ENCODE assay signal across 9 mouse cellular contexts in genomic region chr2:4298325-4299215, GRCm38 (mm10).
DNase-seq lines count a peak whose midpoint lies in the region; ATAC-seq and TF ChIP-seq lines count a peak whose summit lies in the region.
"Had no signal": no experiment of that assay in that cellular context is flagged by ENCODE, and none has a peak within 500 bp of the region (broad histone marks: within the 10 kb centered on the region; RNA-seq: fewer than 3 reads in every experiment).

No protein-coding gene starts in this region.

- peak; percentile 54 for ATAC-seq in forebrain, embryonic 13.5 days
- peak; percentile 31; the same call in 1 of the 2 replicates for ATAC-seq in hindbrain, embryonic 15.5 days (ENCODE audit: low FRiP score, low read depth)

- H3K27me3 ChIP-seq in forebrain, embryonic 13.5 days, result no peaks in the 10 kb centered on the region
- H3K27me3 ChIP-seq in hindbrain, embryonic 15.5 days, result no peaks in the 10 kb centered on the region
- H3K27me3 ChIP-seq in myocyte (ENCODE audit: control insufficient read depth, insufficient read depth, insufficient read length), result no peaks in the 10 kb centered on the region

- TF ChIP-seq POLR2A in lung, adult 2 months (IDR thresholded peaks at IDR 0.05; ENCODE audit: borderline replicate concordance, extremely low read depth, low read depth, low read length), result no peak
- no peak for TF ChIP-seq POLR2A in myocyte (IDR thresholded peaks at IDR 0.05; ENCODE audit: insufficient read length, low read depth)

- H3K9ac ChIP-seq in forebrain, embryonic 13.5 days, result peak overlapping the region; percentile 30; the same call in 1 of the 2 replicates
- H3K9ac ChIP-seq in hindbrain, embryonic 15.5 days, result no peak overlapping the region
- H3K9ac ChIP-seq: liver, embryonic 14.5 days had no signal

- peaks cover 31% of the 10 kb centered on the region for H3K79me2 ChIP-seq in myocyte (ENCODE audit: control insufficient read depth, insufficient read depth)

- H3K9me3 ChIP-seq in forebrain, embryonic 13.5 days (replicated peaks), result no peaks in the 10 kb centered on the region
- H3K9me3 ChIP-seq in hindbrain, embryonic 15.5 days, result no peaks in the 10 kb centered on the region

- no peak overlapping the region for H3K4me3 ChIP-seq in lung, adult 2 months (replicated peaks; ENCODE audit: extremely low read depth, low read depth, low read length)
- H3K4me3 ChIP-seq in forebrain, embryonic 13.5 days, result peak overlapping the region; percentile 12; the same call in 1 of the 2 replicates
- H3K4me3 ChIP-seq in hindbrain, embryonic 15.5 days, result no peak overlapping the region
- H3K4me3 ChIP-seq in myocyte, result peak overlapping the region; percentile 64

- TF ChIP-seq CTCF in lung, adult 2 months (IDR thresholded peaks at IDR 0.05; ENCODE audit: insufficient read depth, low read length), result no peak

- H3K4me2 ChIP-seq in forebrain, embryonic 13.5 days, result peak overlapping the region; percentile 52
- H3K4me2 ChIP-seq in hindbrain, embryonic 15.5 days, result peak overlapping the region; percentile 40
- peak overlapping the region; percentile 91 for H3K4me2 ChIP-seq in myocyte (ENCODE audit: low read depth)

- H3K36me3 ChIP-seq in forebrain, embryonic 13.5 days (ENCODE audit: poor library complexity, severe bottlenecking), result no peaks in the 10 kb centered on the region
- no peaks in the 10 kb centered on the region for H3K36me3 ChIP-seq in hindbrain, embryonic 15.5 days
- H3K36me3 ChIP-seq in myocyte (ENCODE audit: control insufficient read depth, insufficient read depth), result no peaks in the 10 kb centered on the region

- DNase-seq in lung, postnatal 10 days, result peak; percentile 33
- DNase-seq in lung, adult 2 months, result no peak
- no peak for DNase-seq in spleen, postnatal 36 days (ENCODE audit: low spot score in 2 of 2)
- DNase-seq in adrenal gland, postnatal 25 days, result no peak
- DNase-seq in cerebellum, adult 11 months, result no peak

- WGBS in lung, adult 2 months, result 26% methylated on average over 19 of the region's 19 CpGs
- 8% methylated on average over 19 of the region's 19 CpGs for WGBS in forebrain, embryonic 13.5 days
- WGBS in hindbrain, embryonic 15.5 days, result 10% methylated on average over 19 of the region's 19 CpGs

- H3ac ChIP-seq in myocyte (ENCODE audit: control insufficient read depth, insufficient read length), result no peak overlapping the region

- 0 out of 2 replicates have a peak overlapping the region, but pooled peaks have one; percentile 3 for H3K27ac ChIP-seq in forebrain, embryonic 13.5 days
- peak overlapping the region; percentile 6; the same call in 1 of the 2 replicates for H3K27ac ChIP-seq in hindbrain, embryonic 15.5 days (replicated peaks)
- H3K27ac ChIP-seq: liver, embryonic 14.5 days had no signal

- H3K4me1 ChIP-seq in lung, adult 2 months (ENCODE audit: control insufficient read depth, insufficient read depth, low read length), result peaks cover 9% of the 10 kb centered on the region
- H3K4me1 ChIP-seq in forebrain, embryonic 13.5 days, result peaks cover 36% of the 10 kb centered on the region
- H3K4me1 ChIP-seq in hindbrain, embryonic 15.5 days (replicated peaks), result peaks cover 36% of the 10 kb centered on the region

TF ChIP-seq in myocyte, 11 proteins besides CTCF, POLR2A, EP300 and RAD21:
- TF ChIP-seq REST (IDR thresholded peaks at IDR 0.05; ENCODE audit: insufficient read depth, insufficient read length), result no peak
- no peak for TF ChIP-seq MAX (IDR thresholded peaks at IDR 0.05; ENCODE audit: low read depth)
- TF ChIP-seq TCF3 (IDR thresholded peaks at IDR 0.05; ENCODE audit: insufficient read length, low read depth), result no peak
- TF ChIP-seq MYOG (IDR thresholded peaks at IDR 0.05; ENCODE audit: control insufficient read depth in 1 of 3, insufficient read depth in 1 of 3, insufficient read length in 2 of 3, low read depth in 2 of 3), result no peak
- TF ChIP-seq MYOD1 (IDR thresholded peaks at IDR 0.05; ENCODE audit: control insufficient read depth in 1 of 3, insufficient read length in 2 of 3, low read depth in 2 of 3), result no peak
- TF ChIP-seq POLR2AphosphoS2 (IDR thresholded peaks at IDR 0.05; ENCODE audit: insufficient read length, low read depth), result no peak
- no peak for TF ChIP-seq CEBPB (IDR thresholded peaks at IDR 0.05; ENCODE audit: insufficient read depth, poor library complexity, severe bottlenecking)
- TF ChIP-seq TCF12 (IDR thresholded peaks at IDR 0.05; ENCODE audit: insufficient read depth, poor library complexity, severe bottlenecking), result peak; percentile 37
- TF ChIP-seq E2F4 (IDR thresholded peaks at IDR 0.05; ENCODE audit: insufficient read depth), result no peak
- TF ChIP-seq USF1 (IDR thresholded peaks at IDR 0.05; ENCODE audit: low read depth), result peak; percentile 65
- TF ChIP-seq SRF (IDR thresholded peaks at IDR 0.05; ENCODE audit: control insufficient read depth, insufficient read length, low read depth), result peak; percentile 53

Comparison
In these comparisons a context has a peak if more than half of its experiments do, and no peak if none do; other contexts are left out.
1. H3K4me3 ChIP-seq: peak in forebrain, embryonic 13.5 days (single experiment) and myocyte (single experiment); none in lung, adult 2 months (single experiment) and hindbrain, embryonic 15.5 days (single experiment).
2. H3K4me2 ChIP-seq: peak in every context shown above with its lines; median percentile 91 in myocyte; 52 in forebrain, embryonic 13.5 days; 40 in hindbrain, embryonic 15.5 days.